Mouse (Mus musculus) liver, embryonic 12.5 days (tissue): ENCODE results near the gene Sptlc3. TPM values are rescaled to one million over a fixed set of nuclear protein-coding genes. Genes with fewer than 3 reads are reported as not detected.

Source experiments
- ATAC-seq: fragments of 200-750 bp; cut with Nextera tagmentation; 2 replicates; pipeline ENCODE4 v1.8.0; 2017; ENCODE audit warnings: moderate number of reproducible peaks, mild to moderate bottlenecking, moderate library complexity
- H3K27ac ChIP-seq: fragments of 300-500 bp; sonication (generic); 2 replicates; pipeline ENCODE4 v1.5.1; 2016; ENCODE audit warnings: mild to moderate bottlenecking
- H3K27me3 ChIP-seq: fragments of 300-500 bp; sonication (generic); replicated peaks from 2 replicates; pipeline ENCODE4 v1.6.1; 2016; ENCODE audit warnings: mild to moderate bottlenecking, moderate library complexity
- H3K36me3 ChIP-seq: fragments of 300-500 bp; sonication (generic); 2 replicates; pipeline ENCODE4 v1.6.1; 2016; ENCODE audit warnings: mild to moderate bottlenecking, moderate library complexity
- H3K4me1 ChIP-seq: fragments of 300-500 bp; sonication (generic); 2 replicates; pipeline ENCODE4 v1.6.1; 2016
- H3K4me2 ChIP-seq: fragments of 300-500 bp; sonication (generic); 2 replicates; pipeline ENCODE4 v1.6.1; 2016; ENCODE audit warnings: mild to moderate bottlenecking, moderate library complexity
- H3K4me3 ChIP-seq: fragments of 300-500 bp; sonication (generic); 2 replicates; pipeline ENCODE4 v1.5.1; 2016; ENCODE audit warnings: mild to moderate bottlenecking, moderate library complexity
- H3K9ac ChIP-seq: fragments of 300-500 bp; sonication (generic); 2 replicates; pipeline ENCODE4 v1.6.1; 2016; ENCODE audit warnings: mild to moderate bottlenecking, moderate library complexity
- H3K9me3 ChIP-seq: fragments of 300-500 bp; sonication (generic); replicated peaks from 2 replicates; pipeline ENCODE4 v1.6.1; 2016; ENCODE audit warnings: mild to moderate bottlenecking, moderate library complexity
- WGBS: fragments of 180-500 bp; shearing (Covaris S2); methylation state at CpG from one replicate; pipeline ENCODE4 v1.1.7; 2016; ENCODE audit not compliant: insufficient replicate concordance; 5-methylcytosine and 5-hydroxymethylcytosine counted together
- polyA plus RNA-seq: library from polyadenylated mRNA; unstranded; fragments of >200 nt; fragmentation: Nextera tagmentation; extraction: Ambion mirVana; gene quantifications from 2 replicates; pipeline ENCODE4 v1.2.1, GENCODE M21; 2016

The Sptlc3 gene
- polyA plus RNA-seq, 1 experiment from 2014 or later, result not detected

- H3K27me3 ChIP-seq, result no peaks in the 10 kb centered on the region
- H3K4me3 ChIP-seq, result no peak overlapping the region
- H3K4me1 ChIP-seq, result no peaks in the 10 kb centered on the region
- ATAC-seq, result no peak
- WGBS, result 42% methylated on average over 7 of the region's 7 CpGs
- H3K9me3 ChIP-seq, result no peaks in the 10 kb centered on the region
- no peak overlapping the region for H3K9ac ChIP-seq
- H3K27ac ChIP-seq, result no peak overlapping the region
- H3K4me2 ChIP-seq, result no peak overlapping the region
- H3K36me3 ChIP-seq, result no peaks in the 10 kb centered on the region
These were observed 108.0 kb downstream of the Sptlc3 start for GRCm38 (mm10) chr2:139601543-139602194.

GRCm38 (mm10) chr2:139608167-139608566 is 114.5 kb downstream of the Sptlc3 start:
- no peaks in the 10 kb centered on the region for H3K4me1 ChIP-seq
- H3K9ac ChIP-seq, result no peak overlapping the region
- H3K4me2 ChIP-seq, result no peak overlapping the region
- H3K36me3 ChIP-seq, result no peaks in the 10 kb centered on the region
- no peak overlapping the region for H3K27ac ChIP-seq
- 41% methylated on average over 3 of the region's 3 CpGs for WGBS
- H3K27me3 ChIP-seq, result no peaks in the 10 kb centered on the region
- no peak overlapping the region for H3K4me3 ChIP-seq
- H3K9me3 ChIP-seq, result no peaks in the 10 kb centered on the region
- ATAC-seq, result no peak

GRCm38 (mm10) chr2:139608810-139609209 is 115.1 kb downstream of the Sptlc3 start:
- Histone ChIP-seq H3K9ac (no peak overlapping the region), H3K36me3 (no peaks in the 10 kb centered on the region), H3K4me3 (no peak overlapping the region), H3K9me3 (no peaks in the 10 kb centered on the region), H3K27ac (no peak overlapping the region), H3K4me2 (no peak overlapping the region), H3K4me1 (no peaks in the 10 kb centered on the region), H3K27me3 (no peaks in the 10 kb centered on the region)
- ATAC-seq, result no peak
- 46% methylated on average over 7 of the region's 7 CpGs for WGBS

GRCm38 (mm10) chr2:139609231-139609630 is 115.5 kb downstream of the Sptlc3 start:
- WGBS, result 54% methylated on average over 7 of the region's 7 CpGs

GRCm38 (mm10) chr2:139609662-139610291 is 116.1 kb downstream of the Sptlc3 start:
- Histone ChIP-seq H3K9me3 (no peaks in the 10 kb centered on the region), H3K9ac (no peak overlapping the region), H3K27ac (no peak overlapping the region), H3K4me3 (no peak overlapping the region), H3K27me3 (no peaks in the 10 kb centered on the region), H3K4me2 (no peak overlapping the region), H3K4me1 (no peaks in the 10 kb centered on the region), H3K36me3 (no peaks in the 10 kb centered on the region)
- no peak for ATAC-seq
- 34% methylated on average over 8 of the region's 8 CpGs for WGBS

More at GRCm38 (mm10) chr2:139609231-139609630, 115.5 kb downstream of the Sptlc3 start:
- Histone ChIP-seq H3K36me3 (no peaks in the 10 kb centered on the region), H3K9ac (no peak overlapping the region), H3K9me3 (no peaks in the 10 kb centered on the region), H3K27ac (no peak overlapping the region), H3K4me2 (no peak overlapping the region), H3K27me3 (no peaks in the 10 kb centered on the region), H3K4me3 (no peak overlapping the region), H3K4me1 (no peaks in the 10 kb centered on the region)
- ATAC-seq, result no peak

GRCm38 (mm10) chr2:139612410-139613107 is 118.8 kb downstream of the Sptlc3 start:
- H3K9ac ChIP-seq, result no peak overlapping the region
- H3K36me3 ChIP-seq, result no peaks in the 10 kb centered on the region
- H3K4me1 ChIP-seq, result no peaks in the 10 kb centered on the region
- H3K27ac ChIP-seq, result no peak overlapping the region
- H3K4me3 ChIP-seq, result no peak overlapping the region
- no peaks in the 10 kb centered on the region for H3K27me3 ChIP-seq
- WGBS, result 55% methylated on average over 10 of the region's 10 CpGs
- H3K4me2 ChIP-seq, result no peak overlapping the region
- ATAC-seq, result no peak
- H3K9me3 ChIP-seq, result no peaks in the 10 kb centered on the region

- Histone ChIP-seq H3K4me2 (no peak overlapping the region), H3K27me3 (no peaks in the 10 kb centered on the region), H3K27ac (no peak overlapping the region), H3K4me1 (no peaks in the 10 kb centered on the region), H3K9ac (no peak overlapping the region), H3K9me3 (no peaks in the 10 kb centered on the region), H3K4me3 (no peak overlapping the region), H3K36me3 (no peaks in the 10 kb centered on the region)
- ATAC-seq, result no peak
- 54% methylated on average over 1 of the region's 1 CpGs for WGBS
These were observed 132.8 kb downstream of the Sptlc3 start for GRCm38 (mm10) chr2:139626496-139626895.

- H3K4me2 ChIP-seq, result no peak overlapping the region
- no peaks in the 10 kb centered on the region for H3K36me3 ChIP-seq
- H3K4me1 ChIP-seq, result no peaks in the 10 kb centered on the region
- H3K9me3 ChIP-seq, result no peaks in the 10 kb centered on the region
- H3K27ac ChIP-seq, result no peak overlapping the region
- H3K4me3 ChIP-seq, result no peak overlapping the region
- no peak overlapping the region for H3K9ac ChIP-seq
- ATAC-seq, result no peak
- 63% methylated on average over 4 of the region's 4 CpGs for WGBS
- no peaks in the 10 kb centered on the region for H3K27me3 ChIP-seq
These were observed 135.0 kb downstream of the Sptlc3 start for GRCm38 (mm10) chr2:139628731-139629130.

GRCm38 (mm10) chr2:139629653-139630052 is 135.9 kb downstream of the Sptlc3 start:
- no peaks in the 10 kb centered on the region for H3K4me1 ChIP-seq
- 88% methylated on average over 3 of the region's 3 CpGs for WGBS
- no peaks in the 10 kb centered on the region for H3K9me3 ChIP-seq
- H3K27ac ChIP-seq, result no peak overlapping the region
- ATAC-seq, result no peak
- no peaks in the 10 kb centered on the region for H3K27me3 ChIP-seq
- H3K4me2 ChIP-seq, result no peak overlapping the region
- H3K9ac ChIP-seq, result no peak overlapping the region
- no peak overlapping the region for H3K4me3 ChIP-seq
- no peaks in the 10 kb centered on the region for H3K36me3 ChIP-seq

- Histone ChIP-seq H3K4me3 (no peak overlapping the region), H3K4me2 (no peak overlapping the region), H3K27ac (no peak overlapping the region), H3K9ac (no peak overlapping the region), H3K4me1 (no peaks in the 10 kb centered on the region), H3K27me3 (no peaks in the 10 kb centered on the region), H3K36me3 (no peaks in the 10 kb centered on the region), H3K9me3 (no peaks in the 10 kb centered on the region)
- whole genome bisulfite sequencing, result 72% methylated on average over 4 of the region's 4 CpGs
- ATAC-seq, result no peak
These were observed 140.8 kb downstream of the Sptlc3 start for GRCm38 (mm10) chr2:139634506-139634905.

GRCm38 (mm10) chr2:139637861-139638260 is 144.1 kb downstream of the Sptlc3 start:
- no peaks in the 10 kb centered on the region for H3K36me3 ChIP-seq
- ATAC-seq, result no peak
- H3K4me1 ChIP-seq, result no peaks in the 10 kb centered on the region
- WGBS, result 51% methylated on average over 2 of the region's 2 CpGs
- H3K4me2 ChIP-seq, result no peak overlapping the region
- H3K9me3 ChIP-seq, result no peaks in the 10 kb centered on the region
- H3K9ac ChIP-seq, result no peak overlapping the region
- no peaks in the 10 kb centered on the region for H3K27me3 ChIP-seq
- H3K27ac ChIP-seq, result no peak overlapping the region
- H3K4me3 ChIP-seq, result no peak overlapping the region

- WGBS, result 39% methylated on average over 7 of the region's 7 CpGs
- Histone ChIP-seq H3K4me3 (no peak overlapping the region), H3K4me1 (no peaks in the 10 kb centered on the region), H3K9ac (no peak overlapping the region), H3K27me3 (no peaks in the 10 kb centered on the region), H3K9me3 (no peaks in the 10 kb centered on the region), H3K36me3 (no peaks in the 10 kb centered on the region), H3K4me2 (no peak overlapping the region), H3K27ac (no peak overlapping the region)
- no peak for ATAC-seq
These were observed 148.2 kb downstream of the Sptlc3 start for GRCm38 (mm10) chr2:139641757-139642385.
